Mouse (Mus musculus) embryonic facial prominence, embryonic 14.5 days (tissue): ENCODE data around the gene Pla2g4a. TPM values are rescaled to one million over a fixed set of nuclear protein-coding genes. Genes with fewer than 3 reads are reported as not detected.

Source experiments
- ATAC-seq: fragments of 200-750 bp; cut with Nextera tagmentation; 2 replicates; pipeline ENCODE4 v1.8.0; 2017; ENCODE audit warnings: low read depth, moderate number of reproducible peaks, moderate TSS enrichment
- DNase-seq: peaks from one replicate; pipeline ENCODE4 v3.0.0-alpha.2; 2015; ENCODE audit warnings: low spot score
- H3K27ac ChIP-seq: fragments of 300-500 bp; sonication (generic); replicated peaks from 2 replicates; pipeline ENCODE4 v1.5.1; 2014; ENCODE audit warnings: low read depth, mild to moderate bottlenecking, low read length, moderate library complexity
- H3K27me3 ChIP-seq: fragments of 300-500 bp; sonication (generic); replicated peaks from 2 replicates; pipeline ENCODE4 v1.6.1; 2014; ENCODE audit warnings: low read length; ENCODE audit not compliant: control insufficient read depth, insufficient read depth
- H3K36me3 ChIP-seq: fragments of 300-500 bp; sonication (generic); 2 replicates; pipeline ENCODE4 v1.6.1; 2014; ENCODE audit warnings: low read length, mixed read lengths; ENCODE audit not compliant: control insufficient read depth, insufficient read depth
- H3K4me1 ChIP-seq: fragments of 300-500 bp; sonication (generic); 2 replicates; pipeline ENCODE4 v1.6.1; 2014; ENCODE audit warnings: antibody characterized with exemption, low read length; ENCODE audit not compliant: control insufficient read depth, insufficient read depth
- H3K4me2 ChIP-seq: fragments of 300-500 bp; sonication (generic); 2 replicates; pipeline ENCODE4 v1.6.1; 2014; ENCODE audit warnings: low read depth, mild to moderate bottlenecking, low read length, moderate library complexity, mixed read lengths
- H3K4me3 ChIP-seq: fragments of 300-500 bp; sonication (generic); 2 replicates; pipeline ENCODE4 v1.5.1; 2014; ENCODE audit warnings: low read depth, mild to moderate bottlenecking, low read length
- H3K9ac ChIP-seq: fragments of 300-500 bp; sonication (generic); 2 replicates; pipeline ENCODE4 v1.6.1; 2014; ENCODE audit warnings: low read depth, mild to moderate bottlenecking, low read length, moderate library complexity, mixed read lengths
- H3K9me3 ChIP-seq: fragments of 300-500 bp; sonication (generic); 2 replicates; pipeline ENCODE4 v1.6.1; 2016; ENCODE audit warnings: low read length; ENCODE audit not compliant: control insufficient read depth
- WGBS: fragments of 180-500 bp; shearing (Covaris S2); extraction: QIAGEN DNeasy Blood & Tissue Kit; methylation state at CpG from one replicate; pipeline ENCODE4 v1.1.7; 2014; 5-methylcytosine and 5-hydroxymethylcytosine counted together
- polyA plus RNA-seq: library from polyadenylated mRNA; unstranded; fragments of >200 nt; fragmentation: Nextera tagmentation; extraction: Ambion mirVana; gene quantifications from 2 replicates; pipeline ENCODE4 v1.2.1, GENCODE M21; 2014

Gene Pla2g4a
- polyA plus RNA-seq, result 19.5 and 19.8 TPM in 2 replicates

DNA sequence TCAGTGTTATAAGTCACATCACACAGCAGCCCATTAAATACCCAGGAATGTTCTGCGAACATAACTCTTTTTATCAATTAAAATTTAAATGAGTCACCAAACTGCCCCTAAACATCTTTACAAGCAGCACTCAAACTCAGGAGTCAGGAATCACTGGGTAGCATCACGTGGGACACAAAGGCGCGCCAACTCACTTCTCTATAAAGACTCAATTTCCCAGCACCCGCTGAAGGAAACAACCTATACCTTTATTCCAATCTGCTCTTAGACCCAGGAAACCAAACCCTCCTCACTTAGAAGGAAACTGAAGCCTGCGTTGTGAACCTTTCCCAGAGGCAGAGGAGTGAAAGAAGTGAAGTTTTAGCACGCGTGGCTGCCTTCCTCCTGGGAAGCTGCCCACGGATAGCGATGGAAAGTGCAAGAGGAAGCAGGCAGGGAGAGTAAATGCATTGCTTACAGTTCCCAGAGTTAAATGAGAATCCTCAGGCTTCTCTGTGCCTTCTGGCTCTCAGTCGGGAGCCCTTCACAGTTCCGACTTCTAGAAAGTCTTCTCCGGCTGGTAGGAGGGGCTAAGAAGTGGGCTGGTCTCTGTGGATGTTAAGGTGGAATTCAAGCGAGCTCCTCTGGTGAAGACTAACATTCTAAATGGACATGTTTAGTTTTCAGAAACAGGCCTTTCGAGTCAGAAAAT is at the start of gene Pla2g4a:
Pla2g4a (minus strand) TSS at position 557 of the 691 bp plus-strand sequence.
- Histone ChIP-seq H3K27me3 (no peaks in the 10 kb centered on the region), H3K4me1 (peaks cover 10% of the 10 kb centered on the region; the same call in 1 of the 2 replicates), H3K4me2 (peak within 1 kb of the TSS; percentile 65), H3K4me3 (peak within 1 kb of the TSS; percentile 55), H3K9me3 (no peaks in the 10 kb centered on the region), H3K36me3 (no peaks in the 10 kb centered on the region), H3K9ac (peak within 1 kb of the TSS; percentile 67), H3K27ac (peak within 1 kb of the TSS; percentile 87)
- ATAC-seq (peak; percentile 89), DNase-seq (peak; percentile 82)
- WGBS, result 10% methylated on average over 15 of the region's 15 CpGs

DNA sequence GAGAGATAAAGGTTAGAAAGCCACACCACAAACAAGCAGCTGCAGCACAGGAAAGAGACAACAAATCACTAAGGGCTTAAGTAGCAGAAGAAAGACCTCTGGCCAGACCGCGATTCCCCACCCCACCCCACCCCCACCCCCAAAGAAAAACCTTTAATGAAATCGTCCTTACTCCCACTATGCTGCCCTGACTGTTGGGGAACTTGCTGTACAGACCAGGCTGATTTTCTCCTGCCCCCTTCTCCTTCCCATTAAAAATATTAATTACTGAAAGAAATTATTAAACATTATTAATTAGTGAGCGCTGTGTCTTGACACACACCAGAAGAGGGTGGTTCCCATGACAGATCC is 49.5 kb upstream of the Pla2g4a start:
- H3K27ac ChIP-seq, result no peak overlapping the region
- H3K9me3 ChIP-seq, result no peaks in the 10 kb centered on the region
- 50% methylated on average over 4 of the region's 4 CpGs for WGBS
- ATAC-seq (no peak), DNase-seq (no peak)
- H3K4me3 ChIP-seq, result no peak overlapping the region
- H3K9ac ChIP-seq, result no peak overlapping the region
- no peaks in the 10 kb centered on the region for H3K27me3 ChIP-seq
- no peaks in the 10 kb centered on the region for H3K36me3 ChIP-seq
- no peak overlapping the region for H3K4me2 ChIP-seq
- no peaks in the 10 kb centered on the region for H3K4me1 ChIP-seq

DNA sequence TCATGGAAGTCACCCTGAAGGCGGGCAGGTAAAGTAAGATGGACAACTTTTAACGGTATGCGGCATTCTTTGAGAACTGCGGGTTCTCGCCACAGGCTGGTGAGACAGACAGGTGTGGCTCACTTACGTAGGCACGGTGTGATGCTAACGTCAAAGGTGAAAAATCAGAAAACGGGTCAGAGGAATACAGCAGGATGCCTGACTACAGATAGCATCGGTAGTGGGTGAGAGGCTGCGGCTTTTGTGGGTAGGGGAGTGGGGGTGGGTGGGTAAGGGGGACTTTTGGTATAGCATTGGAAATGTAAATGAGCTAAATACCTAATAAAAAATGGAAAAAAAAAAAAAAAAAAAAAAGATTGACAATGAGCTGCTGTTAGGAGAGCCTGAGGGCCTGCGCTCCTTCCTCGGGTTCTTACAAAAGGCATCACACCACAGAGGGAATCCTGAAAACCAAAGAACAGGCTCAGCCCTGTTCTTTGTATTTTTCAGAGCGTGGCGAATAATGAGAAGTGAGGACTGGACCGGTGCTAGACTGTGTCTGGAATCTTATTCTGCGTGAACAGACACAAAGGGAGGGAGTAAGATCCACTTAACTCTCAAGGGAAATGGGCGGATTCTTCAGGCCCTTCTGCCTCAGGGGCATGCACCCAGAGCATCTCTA is 49.0 kb upstream of the Pla2g4a start:
- H3K4me3 ChIP-seq, result no peak overlapping the region
- DNase-seq (peak; percentile 4), ATAC-seq (peak; percentile 44)
- H3K9me3 ChIP-seq, result no peaks in the 10 kb centered on the region
- H3K4me2 ChIP-seq, result no peak overlapping the region
- no peaks in the 10 kb centered on the region for H3K4me1 ChIP-seq
- no peaks in the 10 kb centered on the region for H3K36me3 ChIP-seq
- H3K9ac ChIP-seq, result no peak overlapping the region
- H3K27me3 ChIP-seq, result no peaks in the 10 kb centered on the region
- 70% methylated on average over 18 of the region's 18 CpGs for WGBS
- no peak overlapping the region for H3K27ac ChIP-seq

DNA sequence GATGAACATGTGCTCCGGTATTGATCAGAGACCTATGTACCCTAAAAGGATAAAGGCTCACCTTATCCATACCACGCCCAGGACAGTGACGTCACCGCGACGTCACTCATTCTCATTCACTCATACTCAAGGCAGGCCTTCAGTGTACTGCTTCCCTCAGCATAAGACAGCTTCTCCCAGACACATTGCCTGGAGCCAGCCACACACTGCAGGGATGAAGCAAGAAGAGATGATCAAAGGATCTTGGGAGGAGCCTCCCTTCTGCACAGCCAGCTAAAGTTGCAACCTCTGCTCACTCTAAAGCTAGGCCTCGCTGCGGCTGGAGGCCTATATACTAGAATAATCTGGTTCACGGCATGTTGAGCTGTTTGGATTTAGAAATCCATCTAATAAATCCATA is 48.0 kb upstream of the Pla2g4a start:
- Histone ChIP-seq H3K9ac (no peak overlapping the region), H3K9me3 (no peaks in the 10 kb centered on the region), H3K4me2 (no peak overlapping the region), H3K27me3 (no peaks in the 10 kb centered on the region), H3K36me3 (no peaks in the 10 kb centered on the region), H3K4me3 (no peak overlapping the region), H3K27ac (no peak overlapping the region), H3K4me1 (no peaks in the 10 kb centered on the region)
- 85% methylated on average over 9 of the region's 9 CpGs for WGBS
- DNase-seq (no peak), ATAC-seq (no peak)

DNA sequence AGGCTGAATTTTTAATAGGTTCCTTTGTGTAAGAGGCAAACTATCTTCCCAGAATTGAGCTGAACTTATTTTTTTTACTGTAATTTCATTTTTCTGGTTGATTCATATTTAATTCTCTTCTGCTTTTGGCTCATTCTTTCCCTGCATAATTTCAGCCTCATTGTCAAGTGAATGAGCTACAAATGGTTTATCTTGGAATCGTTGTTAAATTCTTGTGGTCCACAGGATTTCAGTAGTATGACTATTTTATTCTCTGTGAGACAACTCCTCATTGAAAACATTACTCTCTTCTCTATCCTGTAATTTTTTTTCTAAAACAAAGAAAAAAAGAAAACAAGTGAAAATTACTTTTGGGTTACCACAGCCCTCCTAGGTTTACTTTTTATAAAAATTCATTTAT is 14.5 kb upstream of the Pla2g4a start:
- H3K9ac ChIP-seq, result no peak overlapping the region
- H3K4me1 ChIP-seq, result no peaks in the 10 kb centered on the region
- H3K4me2 ChIP-seq, result no peak overlapping the region
- DNase-seq (peak; percentile 11), ATAC-seq (no peak)
- H3K27me3 ChIP-seq, result no peaks in the 10 kb centered on the region
- H3K36me3 ChIP-seq, result no peaks in the 10 kb centered on the region
- no peak overlapping the region for H3K4me3 ChIP-seq
- H3K27ac ChIP-seq, result no peak overlapping the region
- 60% methylated on average over 1 of the region's 1 CpGs for WGBS
- no peaks in the 10 kb centered on the region for H3K9me3 ChIP-seq

DNA sequence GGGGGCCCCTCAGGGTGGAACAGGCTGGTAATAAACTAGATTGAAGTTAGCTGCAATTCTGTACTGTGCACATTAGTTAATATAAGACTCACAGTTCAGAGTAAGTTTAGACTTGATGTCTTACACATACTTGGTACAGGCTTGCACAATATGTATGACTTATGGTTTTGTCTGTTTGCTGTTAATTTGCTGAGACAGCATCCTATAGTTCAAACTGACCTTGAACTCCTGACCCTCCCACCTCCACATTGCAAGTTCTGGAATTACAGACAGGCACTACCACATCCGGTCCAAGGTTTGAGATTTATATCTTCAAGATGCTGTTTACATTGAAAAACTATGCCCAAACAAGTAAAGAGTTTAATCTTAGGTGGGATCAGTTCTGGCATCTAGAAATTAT is 4.7 kb upstream of the Pla2g4a start:
- WGBS, result 38% methylated on average over 1 of the region's 1 CpGs
- H3K9ac ChIP-seq, result no peak overlapping the region
- H3K4me1 ChIP-seq, result peaks cover 10% of the 10 kb centered on the region; the same call in 1 of the 2 replicates
- H3K36me3 ChIP-seq, result no peaks in the 10 kb centered on the region
- peak; percentile 16 for DNase-seq
- H3K4me3 ChIP-seq, result no peak overlapping the region
- no peaks in the 10 kb centered on the region for H3K9me3 ChIP-seq
- 0 out of 2 replicates have a peak overlapping the region, but pooled peaks have one; percentile 44 for H3K27ac ChIP-seq
- no peaks in the 10 kb centered on the region for H3K27me3 ChIP-seq
- no peak for ATAC-seq
- no peak overlapping the region for H3K4me2 ChIP-seq

DNA sequence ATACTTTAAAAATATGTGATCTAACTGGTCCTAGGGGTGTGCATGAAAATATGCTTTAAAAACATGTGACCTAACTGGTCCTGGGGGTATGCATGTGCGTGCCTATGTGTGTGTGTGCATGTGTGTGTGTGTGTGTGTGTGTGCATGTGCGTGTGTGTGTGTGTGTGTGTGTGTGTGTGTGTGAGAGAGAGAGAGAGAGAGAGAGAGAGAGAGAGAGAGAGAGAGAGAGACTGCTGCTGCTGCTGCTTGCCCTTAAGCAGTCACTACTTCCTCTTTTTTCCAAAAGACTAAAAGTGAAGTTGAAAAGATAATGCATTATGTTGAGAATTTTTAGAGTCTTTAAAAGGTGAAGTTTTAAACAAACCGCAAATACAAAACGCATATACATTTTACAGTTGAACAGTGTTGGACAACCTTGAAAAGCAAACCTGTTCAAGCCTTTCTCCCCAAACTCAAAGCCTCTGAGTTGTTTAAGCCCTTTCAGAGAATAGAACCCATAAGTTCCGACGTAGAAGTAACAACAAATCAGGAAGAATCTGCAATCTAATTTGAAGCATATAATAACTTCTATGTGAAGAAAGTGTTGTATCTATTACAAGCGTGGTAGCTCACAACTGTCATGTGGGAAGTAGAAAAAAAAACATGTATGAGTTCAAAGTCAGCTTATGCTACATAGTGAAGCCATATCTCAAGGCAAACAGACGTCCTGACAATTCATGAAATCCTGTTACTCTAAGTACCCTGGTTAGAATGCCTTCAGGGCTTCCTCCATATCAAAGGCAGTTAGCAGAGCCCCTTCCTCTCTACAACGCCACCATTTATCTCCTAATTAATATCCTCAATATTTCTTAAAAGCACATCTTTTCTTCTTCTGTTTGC is 574 bp upstream of the Pla2g4a start:
- H3K4me3 ChIP-seq, result peak overlapping the region; percentile 55
- peaks cover 10% of the 10 kb centered on the region; the same call in 1 of the 2 replicates for H3K4me1 ChIP-seq
- no peak overlapping the region for H3K27ac ChIP-seq
- peak overlapping the region; percentile 65 for H3K4me2 ChIP-seq
- ATAC-seq (no peak; the same call in none of the 2 replicates), DNase-seq (no peak)
- no peaks in the 10 kb centered on the region for H3K27me3 ChIP-seq
- no peaks in the 10 kb centered on the region for H3K36me3 ChIP-seq
- H3K9ac ChIP-seq, result no peak overlapping the region
- 54% methylated on average over 8 of the region's 9 CpGs for WGBS
- no peaks in the 10 kb centered on the region for H3K9me3 ChIP-seq

DNA sequence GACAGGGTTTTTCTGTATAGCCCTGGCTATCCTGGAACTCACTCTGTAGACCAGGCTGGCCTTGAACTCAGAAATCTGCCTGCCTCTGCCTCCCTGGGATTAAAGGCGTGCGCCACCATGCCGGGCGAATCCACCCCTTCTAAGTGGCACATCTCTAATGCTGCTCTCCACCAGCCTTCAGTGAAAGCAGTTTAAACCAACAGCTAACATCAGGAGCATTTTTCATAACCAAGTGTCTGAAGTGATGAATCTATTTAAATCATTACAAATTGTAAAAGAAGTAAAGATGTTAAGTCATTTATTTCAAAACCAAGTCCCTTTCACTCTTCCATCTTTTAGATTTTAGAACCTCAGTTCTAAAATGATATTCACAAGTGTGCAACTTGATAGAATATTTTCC is 839 bp downstream of the Pla2g4a start:
- no peaks in the 10 kb centered on the region for H3K27me3 ChIP-seq
- peak overlapping the region; percentile 65 for H3K4me2 ChIP-seq
- no peaks in the 10 kb centered on the region for H3K9me3 ChIP-seq
- DNase-seq (no peak), ATAC-seq (no peak)
- WGBS, result 97% methylated on average over 4 of the region's 4 CpGs
- H3K27ac ChIP-seq, result no peak overlapping the region
- peak overlapping the region; percentile 55 for H3K4me3 ChIP-seq
- H3K4me1 ChIP-seq, result peaks cover 8% of the 10 kb centered on the region; the same call in 1 of the 2 replicates
- H3K36me3 ChIP-seq, result no peaks in the 10 kb centered on the region
- no peak overlapping the region for H3K9ac ChIP-seq
